Mouse (Mus musculus): Measurements from ENCODE around the gene Shq1. TPM values are rescaled to one million over a fixed set of nuclear protein-coding genes. Genes with fewer than 3 reads are reported as not detected.
A peak's percentile ranks its signal among the peaks of the same experiment; 100 is the strongest.

Shq1 gene
- polyA plus RNA-seq, 1 experiment from 2014 or later: 16.6 TPM

DNA sequence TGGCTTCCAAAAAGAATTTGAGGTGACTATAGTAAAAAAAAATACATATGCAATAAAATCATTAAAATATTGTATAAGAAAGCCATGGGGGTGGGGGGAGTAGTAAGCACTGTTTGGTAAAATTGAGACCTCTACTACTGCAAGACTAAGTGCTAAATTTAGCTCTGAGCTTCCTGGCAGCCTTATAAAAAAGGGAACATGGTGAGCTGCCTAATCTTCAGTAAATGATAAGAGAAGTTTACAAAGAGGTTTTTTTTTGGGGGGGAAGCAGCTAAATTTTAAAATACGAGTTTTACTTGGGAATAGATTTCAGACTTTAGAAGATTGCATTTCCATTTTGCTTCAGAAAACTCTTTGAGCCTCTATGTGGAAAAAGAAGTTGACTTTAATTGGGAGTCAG is 37.3 kb upstream of the Shq1 start:
- DNase-seq (ENCODE audit: low spot score): no peak
- Histone ChIP-seq H3K27ac (ENCODE audit: low read depth) (no peak overlapping the region), H3K4me3 (ENCODE audit: low read depth, low read length) (no peak overlapping the region), H3K4me2 (ENCODE audit: low read length) (no peak overlapping the region), H3K9me3 (ENCODE audit: control insufficient read depth, low read length) (no peaks in the 10 kb centered on the region), H3K27me3 (replicated peaks; ENCODE audit: control insufficient read depth, insufficient read depth, low read length) (peaks cover 24% of the 10 kb centered on the region), H3K4me1 (replicated peaks; ENCODE audit: control insufficient read depth, insufficient read depth, low read length) (peaks cover 4% of the 10 kb centered on the region; the same call in 1 of the 2 replicates), H3K9ac (ENCODE audit: low read length) (no peak overlapping the region), H3K36me3 (ENCODE audit: control insufficient read depth, insufficient read depth, low read length) (no peaks in the 10 kb centered on the region)
- WGBS: 69% methylated on average over 1 of the region's 1 CpGs
- ATAC-seq (replicated peaks; ENCODE audit: low FRiP score, low TSS enrichment, low read depth): no peak

DNA sequence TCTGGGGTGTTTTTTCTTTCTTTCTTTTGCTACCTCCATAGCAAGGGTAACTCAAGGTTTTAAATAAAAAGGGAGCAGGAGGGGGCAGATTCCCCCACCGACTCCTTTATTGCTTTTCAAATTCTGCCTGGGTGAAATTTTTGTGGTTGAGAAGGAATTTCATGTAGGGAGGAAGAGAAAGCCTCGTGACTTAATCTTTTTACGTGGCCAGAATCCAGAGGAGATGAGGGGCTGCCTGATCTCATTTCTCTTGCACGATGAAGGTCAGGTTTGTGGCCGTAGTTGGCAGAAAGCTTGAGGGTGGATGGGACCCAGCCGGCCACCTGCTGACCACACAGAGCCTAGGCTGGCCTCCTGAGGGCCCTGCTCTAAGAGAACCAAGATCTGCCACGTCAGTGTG is 36.6 kb upstream of the Shq1 start:
- DNase-seq (ENCODE audit: low spot score) (peak; percentile 37), ATAC-seq (replicated peaks; ENCODE audit: low FRiP score, low TSS enrichment, low read depth) (no peak)
- WGBS: 57% methylated on average over 7 of the region's 7 CpGs
- Histone ChIP-seq H3K4me3 (ENCODE audit: low read depth, low read length) (no peak overlapping the region), H3K27ac (ENCODE audit: low read depth) (no peak overlapping the region), H3K36me3 (ENCODE audit: control insufficient read depth, insufficient read depth, low read length) (no peaks in the 10 kb centered on the region), H3K9me3 (ENCODE audit: control insufficient read depth, low read length) (no peaks in the 10 kb centered on the region), H3K4me2 (ENCODE audit: low read length) (no peak overlapping the region), H3K27me3 (replicated peaks; ENCODE audit: control insufficient read depth, insufficient read depth, low read length) (peaks cover 24% of the 10 kb centered on the region), H3K9ac (ENCODE audit: low read length) (no peak overlapping the region), H3K4me1 (replicated peaks; ENCODE audit: control insufficient read depth, insufficient read depth, low read length) (peaks cover 4% of the 10 kb centered on the region; the same call in 1 of the 2 replicates)

DNA sequence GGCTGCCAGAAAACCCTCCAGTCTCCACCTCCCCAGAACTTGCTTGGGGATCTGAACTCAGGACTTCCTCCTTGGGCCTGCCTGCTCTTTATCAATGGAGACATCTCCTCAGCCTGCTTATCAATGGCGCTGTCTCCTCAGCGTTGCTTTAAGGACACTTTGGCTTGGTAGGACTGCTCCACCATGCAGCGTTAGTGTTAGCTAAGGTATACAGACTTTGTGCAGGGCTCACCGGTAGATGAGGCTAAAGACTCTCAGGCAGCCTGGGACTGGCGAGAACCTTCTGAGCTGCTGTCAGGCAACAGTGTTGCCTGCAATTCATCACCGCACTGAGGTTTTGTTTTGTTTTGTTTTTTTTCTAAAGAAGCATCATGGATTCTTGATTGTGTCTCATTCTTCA is 35.9 kb upstream of the Shq1 start:
- Histone ChIP-seq H3K4me2 (ENCODE audit: low read length) (no peak overlapping the region), H3K9me3 (ENCODE audit: control insufficient read depth, low read length) (no peaks in the 10 kb centered on the region), H3K9ac (ENCODE audit: low read length) (no peak overlapping the region), H3K4me3 (ENCODE audit: low read depth, low read length) (no peak overlapping the region), H3K36me3 (ENCODE audit: control insufficient read depth, insufficient read depth, low read length) (no peaks in the 10 kb centered on the region), H3K4me1 (replicated peaks; ENCODE audit: control insufficient read depth, insufficient read depth, low read length) (peaks cover 4% of the 10 kb centered on the region; the same call in 1 of the 2 replicates), H3K27ac (ENCODE audit: low read depth) (no peak overlapping the region), H3K27me3 (replicated peaks; ENCODE audit: control insufficient read depth, insufficient read depth, low read length) (peaks cover 24% of the 10 kb centered on the region)
- WGBS: 62% methylated on average over 6 of the region's 6 CpGs
- DNase-seq (ENCODE audit: low spot score) (peak; percentile 50), ATAC-seq (replicated peaks; ENCODE audit: low FRiP score, low TSS enrichment, low read depth) (no peak)

DNA sequence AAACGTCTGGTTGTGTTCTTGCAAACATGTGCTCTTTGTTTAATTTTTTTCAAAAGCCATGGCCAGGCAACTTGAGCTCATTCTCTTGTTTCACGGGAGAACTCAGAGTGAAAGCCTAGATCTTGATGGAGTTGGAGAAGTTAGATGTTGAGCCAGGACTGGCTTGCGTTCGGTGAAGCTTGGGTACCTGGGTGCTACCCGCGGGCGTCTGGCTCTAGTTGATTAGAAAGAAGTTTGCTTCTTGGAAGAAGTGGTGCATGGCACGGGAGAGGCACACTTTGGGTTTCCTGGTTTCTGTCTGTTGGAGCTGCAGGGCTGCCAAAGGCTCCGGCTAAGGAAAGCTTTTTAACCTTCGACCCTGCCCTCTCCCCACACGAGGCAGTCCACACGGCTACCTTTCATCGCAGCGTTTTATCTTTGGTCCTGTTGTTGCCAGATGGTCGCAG is 34.4 kb upstream of the Shq1 start:
- Histone ChIP-seq H3K36me3 (ENCODE audit: control insufficient read depth, insufficient read depth, low read length) (no peaks in the 10 kb centered on the region), H3K27ac (ENCODE audit: low read depth) (no peak overlapping the region), H3K9ac (ENCODE audit: low read length) (no peak overlapping the region), H3K4me1 (replicated peaks; ENCODE audit: control insufficient read depth, insufficient read depth, low read length) (peaks cover 4% of the 10 kb centered on the region; the same call in 1 of the 2 replicates), H3K9me3 (ENCODE audit: control insufficient read depth, low read length) (no peaks in the 10 kb centered on the region), H3K4me3 (ENCODE audit: low read depth, low read length) (peak overlapping the region; percentile 54), H3K4me2 (ENCODE audit: low read length) (peak overlapping the region; percentile 90), H3K27me3 (replicated peaks; ENCODE audit: control insufficient read depth, insufficient read depth, low read length) (peaks cover 24% of the 10 kb centered on the region)
- 2% methylated on average over 15 of the region's 15 CpGs for WGBS
- DNase-seq (ENCODE audit: low spot score) (peak; percentile 74), ATAC-seq (replicated peaks; ENCODE audit: low FRiP score, low TSS enrichment, low read depth) (no peak)

DNA sequence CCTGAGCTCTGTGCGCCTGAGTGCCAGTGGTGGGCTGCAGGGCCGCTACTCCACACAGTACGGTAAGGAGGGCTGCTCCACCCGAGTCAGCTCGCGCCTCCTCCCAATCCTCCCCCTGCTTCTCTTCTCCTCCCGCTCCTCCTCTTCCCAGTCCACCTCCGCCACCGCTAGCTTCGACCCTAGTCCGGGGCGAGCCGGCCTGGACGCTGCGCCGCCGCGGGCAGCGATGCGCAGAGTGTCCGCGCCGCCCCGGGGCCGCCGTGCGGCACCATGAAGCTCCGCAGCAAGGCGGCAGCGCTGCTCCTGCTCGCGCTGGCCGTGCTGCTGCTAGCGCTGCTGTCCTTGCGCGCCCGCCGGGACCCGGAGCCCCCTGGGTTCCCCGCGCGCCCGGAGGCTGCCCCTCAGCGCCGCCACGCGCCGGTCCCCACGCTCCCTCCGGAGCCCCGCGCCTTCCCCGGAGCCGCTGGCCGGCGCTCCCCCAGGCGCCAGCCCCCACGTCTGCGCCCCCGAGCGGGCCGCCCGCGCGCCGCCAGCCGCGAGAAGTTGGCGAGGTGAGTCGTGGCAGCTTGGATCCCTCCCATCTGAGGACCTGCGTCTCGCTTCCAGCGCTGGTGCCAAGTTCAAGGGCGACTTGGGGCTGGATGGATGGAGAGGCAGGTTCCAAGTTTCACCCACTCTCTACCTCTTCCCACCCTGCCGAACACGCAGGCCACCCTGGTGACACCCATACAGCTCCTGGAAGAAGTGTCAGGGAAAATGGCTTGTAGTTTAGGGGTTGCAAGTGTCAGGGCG is 33.8 kb upstream of the Shq1 start, which contains the start of gene Gxylt2:
TSS of gene Gxylt2 (plus strand) at position 161 of the 792 bp plus-strand sequence.
- ATAC-seq (replicated peaks; ENCODE audit: low FRiP score, low TSS enrichment, low read depth): peak; percentile 92
- no peak within 1 kb of the TSS for H3K27ac ChIP-seq (ENCODE audit: low read depth)
- H3K9me3 ChIP-seq (ENCODE audit: control insufficient read depth, low read length): no peaks in the 10 kb centered on the region

DNA sequence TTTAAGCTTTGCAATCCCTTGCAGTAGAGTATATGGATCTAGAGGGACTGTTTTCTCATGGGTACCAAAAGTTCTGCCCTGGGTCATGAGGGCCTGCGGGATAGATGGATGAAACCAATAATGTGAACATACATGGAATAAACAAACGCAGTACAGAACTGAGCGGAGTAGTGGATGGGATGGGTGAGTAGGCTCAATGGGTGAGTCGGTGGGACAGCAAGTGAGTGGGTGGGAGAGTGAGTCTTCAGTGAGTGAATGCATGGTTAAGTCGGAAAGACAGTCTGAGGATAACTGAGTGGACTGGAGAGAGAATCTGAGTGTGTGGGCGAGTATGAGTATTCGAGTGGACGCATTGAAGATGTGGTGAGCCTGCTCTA is 33.2 kb upstream of the Shq1 start:
- no peak overlapping the region for H3K27ac ChIP-seq (ENCODE audit: low read depth)
- ATAC-seq (replicated peaks; ENCODE audit: low FRiP score, low TSS enrichment, low read depth) (no peak), DNase-seq (ENCODE audit: low spot score) (no peak)
- peaks cover 4% of the 10 kb centered on the region; the same call in 1 of the 2 replicates for H3K4me1 ChIP-seq (replicated peaks; ENCODE audit: control insufficient read depth, insufficient read depth, low read length)
- WGBS: 28% methylated on average over 8 of the region's 8 CpGs
- H3K4me2 ChIP-seq (ENCODE audit: low read length): peak overlapping the region; percentile 90
- H3K9ac ChIP-seq (ENCODE audit: low read length): peak overlapping the region; percentile 53
- H3K36me3 ChIP-seq (ENCODE audit: control insufficient read depth, insufficient read depth, low read length): no peaks in the 10 kb centered on the region
- peak overlapping the region; percentile 54 for H3K4me3 ChIP-seq (ENCODE audit: low read depth, low read length)
- no peaks in the 10 kb centered on the region for H3K9me3 ChIP-seq (ENCODE audit: control insufficient read depth, low read length)
- peaks cover 24% of the 10 kb centered on the region for H3K27me3 ChIP-seq (replicated peaks; ENCODE audit: control insufficient read depth, insufficient read depth, low read length)

More for the DNA sequence above, 33.8 kb upstream of the Shq1 start, which contains the start of gene Gxylt2:
- peaks cover 4% of the 10 kb centered on the region; the same call in 1 of the 2 replicates for H3K4me1 ChIP-seq (replicated peaks; ENCODE audit: control insufficient read depth, insufficient read depth, low read length)
- H3K9ac ChIP-seq (ENCODE audit: low read length): peak within 1 kb of the TSS; percentile 53
- under 1% methylated on average over 67 of the region's 77 CpGs for WGBS
- peaks cover 24% of the 10 kb centered on the region for H3K27me3 ChIP-seq (replicated peaks; ENCODE audit: control insufficient read depth, insufficient read depth, low read length)
- no peaks in the 10 kb centered on the region for H3K36me3 ChIP-seq (ENCODE audit: control insufficient read depth, insufficient read depth, low read length)
- peak within 1 kb of the TSS; percentile 90 for H3K4me2 ChIP-seq (ENCODE audit: low read length)
- H3K4me3 ChIP-seq (ENCODE audit: low read depth, low read length): peak within 1 kb of the TSS; percentile 54
- peak; percentile 73 for DNase-seq (ENCODE audit: low spot score)

DNA sequence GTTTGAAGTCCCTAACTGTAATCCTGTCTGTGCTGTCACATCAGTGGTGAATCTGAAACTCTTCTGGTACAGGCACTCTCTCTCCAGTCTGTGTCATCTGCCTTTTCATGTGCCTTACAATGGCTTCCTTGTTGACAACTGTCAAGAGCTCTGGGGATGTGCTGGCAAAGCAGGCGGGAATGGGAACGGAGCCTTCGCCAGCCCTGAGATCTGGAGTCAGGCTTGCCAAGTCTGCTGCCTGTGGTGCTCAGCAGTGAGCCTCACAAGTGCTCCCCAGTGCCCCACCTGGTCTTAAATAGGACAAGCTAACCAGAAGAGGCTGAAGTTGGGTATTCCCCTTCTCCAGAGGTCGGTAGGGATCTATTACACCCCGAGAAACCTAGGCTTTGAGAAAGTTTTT is 29.8 kb upstream of the Shq1 start:
- H3K9me3 ChIP-seq (ENCODE audit: control insufficient read depth, low read length): no peaks in the 10 kb centered on the region
- H3K9ac ChIP-seq (ENCODE audit: low read length): no peak overlapping the region
- H3K4me1 ChIP-seq (replicated peaks; ENCODE audit: control insufficient read depth, insufficient read depth, low read length): peaks cover 4% of the 10 kb centered on the region; the same call in 1 of the 2 replicates
- no peak for ATAC-seq (replicated peaks; ENCODE audit: low FRiP score, low TSS enrichment, low read depth)
- H3K27me3 ChIP-seq (replicated peaks; ENCODE audit: control insufficient read depth, insufficient read depth, low read length): peaks cover 17% of the 10 kb centered on the region
- no peak overlapping the region for H3K27ac ChIP-seq (ENCODE audit: low read depth)
- no peaks in the 10 kb centered on the region for H3K36me3 ChIP-seq (ENCODE audit: control insufficient read depth, insufficient read depth, low read length)
- H3K4me2 ChIP-seq (ENCODE audit: low read length): no peak overlapping the region
- peak; percentile 43 for DNase-seq (ENCODE audit: low spot score)
- WGBS: 81% methylated on average over 5 of the region's 5 CpGs
- H3K4me3 ChIP-seq (ENCODE audit: low read depth, low read length): no peak overlapping the region

DNA sequence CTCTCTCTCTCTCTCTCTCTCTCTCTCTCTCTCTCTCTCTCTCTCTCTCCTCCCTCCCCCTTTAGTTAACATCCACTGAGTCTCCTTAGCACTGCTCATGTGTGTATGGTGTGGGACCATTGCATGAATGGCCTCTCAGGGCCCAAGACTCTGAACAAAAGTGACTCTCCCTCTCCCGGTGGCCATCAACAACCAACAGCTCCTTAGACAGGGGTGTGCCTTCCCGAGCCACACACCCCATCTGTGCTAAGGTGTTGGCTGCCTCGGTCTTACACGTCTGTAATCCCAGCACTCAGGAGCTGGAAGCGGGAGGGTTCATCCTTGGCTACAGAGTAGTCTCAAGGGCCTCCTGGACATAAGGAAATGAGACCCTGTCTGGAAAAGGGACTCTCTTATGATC is 29.0 kb upstream of the Shq1 start:
- Histone ChIP-seq H3K27me3 (replicated peaks; ENCODE audit: control insufficient read depth, insufficient read depth, low read length) (peaks cover 9% of the 10 kb centered on the region), H3K9me3 (ENCODE audit: control insufficient read depth, low read length) (no peaks in the 10 kb centered on the region), H3K27ac (ENCODE audit: low read depth) (no peak overlapping the region), H3K9ac (ENCODE audit: low read length) (no peak overlapping the region), H3K36me3 (ENCODE audit: control insufficient read depth, insufficient read depth, low read length) (no peaks in the 10 kb centered on the region), H3K4me2 (ENCODE audit: low read length) (no peak overlapping the region), H3K4me3 (ENCODE audit: low read depth, low read length) (no peak overlapping the region), H3K4me1 (replicated peaks; ENCODE audit: control insufficient read depth, insufficient read depth, low read length) (no peaks in the 10 kb centered on the region; the same call in 1 of the 2 replicates)
- ATAC-seq (replicated peaks; ENCODE audit: low FRiP score, low TSS enrichment, low read depth) (no peak), DNase-seq (ENCODE audit: low spot score) (no peak)
- 81% methylated on average over 5 of the region's 5 CpGs for WGBS
